Mouse (Mus musculus) 3134 (cell line): ENCODE data around the gene Tmem110.

Experiments used
- DNase-seq: peaks from one replicate; pipeline ENCODE4 v3.0.0-alpha.2; 2011; ENCODE audit warnings: low spot score; ENCODE audit not compliant: insufficient read length; ENCODE audit errors: extremely low read depth

The Tmem110 gene

DNA sequence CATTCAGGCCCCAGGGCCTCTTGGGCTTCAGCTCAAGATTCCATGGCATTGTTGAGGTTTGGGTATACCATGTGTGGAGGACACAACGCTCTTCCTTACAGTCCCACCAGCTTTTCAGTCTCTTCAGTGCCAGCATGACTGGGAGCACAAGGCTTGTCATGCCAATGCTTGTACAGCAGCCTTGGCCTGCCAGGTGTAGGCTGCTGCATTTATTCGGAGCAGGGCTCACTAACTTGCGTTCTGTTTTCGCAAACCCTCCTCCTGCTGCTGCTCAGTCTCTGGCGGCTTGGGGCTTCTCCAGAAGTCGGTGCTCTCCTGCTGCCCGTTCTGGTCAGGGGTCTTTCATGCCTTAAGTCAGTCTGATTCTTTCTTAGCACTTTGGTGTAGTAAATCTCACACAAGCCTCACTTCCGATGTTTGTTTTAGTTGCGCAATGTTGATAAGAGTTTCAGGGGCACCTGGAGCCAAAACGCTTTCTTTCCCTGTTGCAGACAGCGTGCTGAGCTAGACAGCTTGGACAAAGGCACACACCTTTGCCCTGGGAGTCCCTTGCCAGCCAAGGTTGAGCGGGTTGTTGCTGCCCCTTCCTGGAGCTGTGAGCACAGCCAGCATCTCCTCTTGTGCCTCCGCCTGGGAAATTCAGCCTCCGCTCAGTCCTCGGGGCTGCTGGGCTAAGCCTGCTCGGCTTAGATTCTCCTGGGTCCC lies 36.2 kb downstream of the Tmem110 start:
- DNase-seq, result no peak

DNA sequence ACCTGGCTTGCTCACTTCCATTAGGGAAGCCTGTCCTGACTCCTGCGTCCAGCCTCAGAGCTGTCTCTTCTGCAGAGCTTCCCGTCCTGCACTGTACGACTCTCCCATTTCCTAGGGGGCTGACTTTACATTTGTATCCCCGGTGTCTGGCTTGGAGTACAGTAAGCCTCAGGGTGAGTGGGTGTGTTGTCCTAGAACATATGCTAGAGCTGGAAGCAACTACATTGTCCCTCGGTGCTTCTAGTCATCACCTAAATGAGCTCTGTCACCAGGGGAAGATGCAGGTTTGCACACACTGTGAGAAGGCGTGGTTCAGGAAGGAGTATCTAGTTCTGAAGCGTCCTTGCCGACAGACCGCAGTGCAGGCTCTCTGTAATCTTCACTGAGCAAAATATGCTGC lies 37.0 kb downstream of the Tmem110 start:
- no peak for DNase-seq

DNA sequence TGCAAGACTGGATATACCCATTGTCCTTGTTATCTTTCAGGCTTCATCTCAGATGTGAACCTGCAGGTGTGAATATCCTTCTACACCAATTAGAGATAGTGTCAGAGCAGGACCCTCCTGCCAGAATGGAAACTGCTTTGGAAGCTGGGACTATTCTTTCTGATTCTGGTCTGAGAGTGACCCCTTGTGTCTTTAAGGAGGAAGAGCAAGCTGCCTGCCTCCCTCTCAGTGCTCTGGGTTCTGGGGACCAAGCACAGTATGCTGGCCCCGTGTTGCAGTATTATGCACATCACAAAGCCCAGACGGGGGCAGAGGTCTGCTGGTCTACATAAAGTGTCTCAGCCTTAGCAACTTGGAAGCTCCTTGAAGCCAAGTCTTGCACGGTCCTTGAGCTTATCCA lies 39.9 kb downstream of the Tmem110 start:
- DNase-seq, result no peak

DNA sequence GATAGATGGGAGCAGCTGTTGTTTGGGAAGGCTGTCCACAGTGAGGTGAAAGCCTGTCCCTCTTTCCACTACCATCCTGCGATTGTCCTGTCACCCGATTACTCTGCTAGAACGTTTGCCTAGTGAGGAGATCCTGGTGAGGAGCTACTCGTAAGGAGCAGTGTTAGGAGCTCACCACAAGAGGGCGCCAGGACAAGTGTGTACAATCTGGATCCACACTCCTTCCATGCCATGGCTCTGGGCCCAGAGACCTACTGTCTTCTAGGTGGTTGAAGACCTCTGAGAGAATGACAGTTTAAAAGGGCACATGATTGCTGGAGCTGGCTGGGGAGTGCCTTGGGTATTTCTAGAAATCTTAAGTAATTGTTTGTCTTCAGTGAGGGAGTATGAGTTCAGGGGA lies 41.7 kb downstream of the Tmem110 start:
- DNase-seq, result no peak

DNA sequence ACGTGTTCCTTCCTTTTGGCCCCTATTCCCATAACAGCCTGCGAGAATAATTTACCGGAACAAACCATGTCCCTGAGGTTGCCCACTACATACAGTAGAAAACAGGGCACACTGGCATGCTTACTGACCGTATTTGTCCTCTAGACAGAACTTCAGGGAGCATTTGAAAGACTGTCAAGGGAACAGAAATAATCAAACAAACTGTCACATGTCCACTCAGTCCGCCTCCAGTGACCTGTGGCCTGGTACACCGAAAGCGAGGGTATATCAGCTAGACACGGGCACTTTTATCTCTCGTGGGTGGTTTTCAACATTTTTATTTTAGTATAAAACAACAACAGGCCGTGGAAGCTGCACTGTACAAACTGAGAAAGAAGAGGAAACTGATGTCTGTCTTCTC lies 43.4 kb downstream of the Tmem110 start:
- DNase-seq, result no peak

DNA sequence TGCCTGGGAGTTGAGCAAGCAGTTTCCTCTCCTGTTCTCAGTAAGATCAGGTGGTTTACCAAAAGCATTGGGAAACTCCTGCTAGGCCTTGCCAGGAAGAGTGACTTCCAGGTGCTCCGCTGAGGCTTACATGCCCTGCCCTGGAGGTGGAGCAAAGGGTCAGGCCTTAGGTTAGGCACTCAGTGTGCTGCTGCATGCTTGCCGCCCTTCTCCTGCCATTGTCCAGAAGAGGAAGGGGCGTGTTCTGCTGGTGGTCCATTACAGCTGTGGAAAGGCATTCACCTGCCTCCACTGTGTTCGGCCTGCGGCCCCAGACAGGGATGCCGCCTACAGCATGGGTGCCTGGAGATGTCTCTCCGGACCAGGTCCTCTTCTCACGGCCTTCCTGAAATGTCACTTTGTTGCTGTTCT lies 44.0 kb downstream of the Tmem110 start:
- no peak for DNase-seq

DNA sequence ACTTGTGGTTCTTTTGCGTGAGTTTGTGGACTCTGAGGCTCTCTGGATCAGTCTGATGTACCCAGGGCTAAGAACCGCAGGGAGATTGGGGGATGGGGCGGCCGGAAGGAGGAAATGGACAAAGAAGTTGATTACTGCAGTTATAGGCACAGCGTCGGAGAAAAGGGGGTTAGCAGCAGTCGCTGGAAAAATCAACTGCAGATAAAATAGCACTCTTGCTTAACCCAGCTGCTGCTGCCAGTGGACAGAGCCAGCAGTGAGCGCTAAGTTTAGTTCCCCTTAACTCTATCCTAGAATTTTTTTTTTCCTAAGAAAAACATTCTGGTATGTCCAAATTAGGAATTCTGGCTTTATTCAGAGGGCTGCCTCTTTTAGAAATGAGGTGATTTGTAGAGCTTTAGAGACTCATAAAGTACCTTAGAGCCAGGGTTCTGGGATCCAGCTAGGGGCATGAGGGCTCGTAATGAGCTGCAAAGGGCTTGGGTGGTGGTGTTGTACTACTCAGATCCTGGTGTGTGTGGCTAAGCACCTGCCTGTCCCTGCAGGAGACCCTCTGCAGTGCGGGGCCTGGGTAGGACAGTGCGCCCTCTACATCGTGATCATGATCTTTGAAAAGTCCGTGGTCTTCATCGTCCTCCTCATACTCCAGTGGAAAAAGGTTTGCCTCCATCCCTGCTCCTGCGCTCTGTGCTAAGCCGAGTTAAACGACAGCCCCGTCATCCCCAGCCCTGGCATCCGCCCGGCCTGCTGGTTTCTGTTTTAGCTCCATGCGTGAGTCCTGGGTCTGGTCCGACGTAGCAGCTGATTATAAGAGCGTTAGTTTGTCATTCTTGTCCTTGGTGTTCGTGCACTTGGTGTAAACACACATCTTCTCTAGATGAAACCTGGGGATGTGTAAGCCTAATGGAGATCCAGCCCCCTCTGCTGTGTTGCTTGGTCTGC lies 45.1 kb downstream of the Tmem110 start:
- DNase-seq, result no peak

DNA sequence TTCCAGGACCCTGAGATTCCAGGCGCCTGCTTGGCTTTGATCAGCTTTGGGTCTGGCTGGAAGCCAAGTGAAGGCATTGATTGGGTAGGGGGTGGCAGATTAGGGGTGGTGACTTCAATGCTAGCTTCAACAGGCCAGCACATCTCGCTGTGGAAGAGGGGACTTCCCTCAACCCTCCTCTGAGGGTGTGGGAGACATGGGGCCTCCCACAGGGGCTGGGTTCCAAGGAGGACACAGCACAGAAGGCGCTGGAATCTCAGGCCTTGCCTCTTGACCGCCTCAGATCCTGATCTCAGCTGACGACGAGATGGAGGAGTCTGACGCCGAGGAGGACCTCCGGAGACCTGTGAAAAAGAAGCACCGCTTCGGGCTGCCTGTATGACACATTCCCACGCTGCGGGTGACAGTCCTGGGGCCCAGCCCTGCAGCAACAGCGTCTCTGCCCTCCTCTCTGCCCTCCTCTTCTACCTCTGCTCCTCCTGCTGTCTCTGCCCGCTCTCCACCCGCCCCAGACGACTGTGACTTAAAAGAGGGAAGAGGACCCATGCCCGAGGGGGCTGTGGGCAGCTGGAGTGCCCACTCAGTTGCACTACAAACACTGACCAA lies 48.8 kb downstream of the Tmem110 start:
- DNase-seq, result no peak

DNA sequence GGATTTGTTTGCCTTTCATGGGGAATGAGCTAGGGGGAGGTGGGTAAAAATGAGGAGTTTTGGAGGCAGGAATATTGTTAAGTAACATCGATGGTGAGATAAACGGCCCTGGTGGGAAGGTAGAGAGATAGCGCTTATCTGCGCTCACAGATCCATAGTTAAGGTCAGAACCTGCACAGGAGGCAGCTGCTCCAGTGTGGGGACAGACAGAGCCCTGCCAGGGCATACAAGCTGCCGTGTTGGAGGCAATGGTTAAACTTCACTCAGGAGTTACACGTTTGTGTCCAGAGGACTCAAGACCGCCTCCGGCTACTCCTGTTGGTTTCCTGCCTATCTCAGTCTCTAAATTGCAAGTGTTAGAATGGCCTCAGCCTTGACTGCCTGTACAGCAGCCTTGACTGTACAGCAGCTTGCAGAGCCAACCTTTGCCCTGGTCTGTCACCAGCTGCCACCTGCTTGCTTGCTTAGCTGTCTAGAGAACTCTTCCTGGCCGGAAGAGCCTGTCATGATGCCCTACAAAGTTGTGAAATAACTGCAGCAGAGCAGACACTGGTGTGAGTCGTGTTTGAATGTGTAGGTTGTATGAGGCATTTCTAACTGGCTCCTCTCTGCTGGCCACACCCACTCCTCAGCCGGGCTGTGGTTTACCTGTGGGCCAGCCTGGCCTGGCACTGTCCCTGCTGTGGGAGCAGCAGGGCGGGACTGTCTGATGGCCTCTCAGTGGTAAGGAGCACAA lies 49.9 kb downstream of the Tmem110 start:
- DNase-seq, result no peak

DNA sequence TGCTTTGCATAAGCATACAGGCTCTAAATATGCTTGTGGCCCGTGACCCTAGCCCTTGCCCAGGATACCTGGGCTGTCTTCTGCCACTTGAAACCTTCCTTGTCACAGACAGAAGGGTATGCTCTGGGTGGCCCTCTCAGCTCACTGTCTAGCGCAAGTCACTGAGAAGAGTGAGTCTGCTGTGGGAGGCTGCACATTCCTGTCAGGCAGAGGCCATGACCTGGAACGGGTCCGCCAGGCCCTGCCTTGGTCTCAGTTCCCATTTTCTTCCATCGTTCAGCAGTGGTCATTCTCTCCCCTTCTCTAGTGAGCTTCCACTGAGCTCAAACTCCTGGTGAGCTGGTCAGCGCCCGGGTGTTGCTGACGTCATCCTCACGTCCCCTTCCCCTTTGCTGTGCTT lies 50.6 kb downstream of the Tmem110 start:
- DNase-seq, result no peak

DNA sequence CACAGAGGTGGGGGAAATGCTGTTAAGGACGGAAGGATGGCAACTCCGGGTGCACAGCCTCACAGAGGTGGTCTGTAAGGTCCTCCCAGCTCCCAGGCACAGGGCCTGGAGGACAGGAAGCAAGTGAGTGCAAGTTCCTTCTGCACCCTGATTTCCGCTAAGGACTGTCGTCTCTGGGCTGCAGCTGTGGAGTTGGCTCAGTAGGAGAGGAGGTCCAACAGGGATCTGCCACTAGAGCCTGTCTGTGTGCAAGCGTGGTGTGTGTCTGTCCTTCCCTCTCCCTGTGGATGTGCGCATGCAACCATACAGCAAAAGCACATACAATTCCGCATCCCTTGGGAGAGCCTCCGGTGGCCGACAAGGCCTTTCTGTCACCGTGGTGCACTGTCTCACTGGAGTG lies 51.1 kb downstream of the Tmem110 start:
- no peak for DNase-seq

DNA sequence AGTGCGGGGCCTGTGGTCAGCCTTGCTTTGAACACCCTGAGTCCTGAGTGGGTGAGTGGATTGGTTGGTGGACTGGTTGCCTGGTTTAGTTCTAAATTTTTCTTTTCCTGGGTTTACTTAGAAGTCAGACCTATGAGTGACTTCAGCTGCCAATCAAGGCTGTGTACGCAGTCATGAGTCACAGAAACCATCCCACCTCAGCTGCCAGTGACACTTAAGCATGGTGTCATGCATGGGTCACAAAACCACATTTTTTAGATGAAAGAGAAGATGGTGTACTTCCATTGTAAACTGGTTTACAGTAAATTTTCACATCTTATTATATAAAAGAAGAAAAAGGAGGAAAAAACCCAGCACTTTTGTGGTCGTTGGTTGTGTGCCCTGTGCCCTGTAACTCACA lies 52.4 kb downstream of the Tmem110 start:
- DNase-seq, result peak; percentile 31

DNA sequence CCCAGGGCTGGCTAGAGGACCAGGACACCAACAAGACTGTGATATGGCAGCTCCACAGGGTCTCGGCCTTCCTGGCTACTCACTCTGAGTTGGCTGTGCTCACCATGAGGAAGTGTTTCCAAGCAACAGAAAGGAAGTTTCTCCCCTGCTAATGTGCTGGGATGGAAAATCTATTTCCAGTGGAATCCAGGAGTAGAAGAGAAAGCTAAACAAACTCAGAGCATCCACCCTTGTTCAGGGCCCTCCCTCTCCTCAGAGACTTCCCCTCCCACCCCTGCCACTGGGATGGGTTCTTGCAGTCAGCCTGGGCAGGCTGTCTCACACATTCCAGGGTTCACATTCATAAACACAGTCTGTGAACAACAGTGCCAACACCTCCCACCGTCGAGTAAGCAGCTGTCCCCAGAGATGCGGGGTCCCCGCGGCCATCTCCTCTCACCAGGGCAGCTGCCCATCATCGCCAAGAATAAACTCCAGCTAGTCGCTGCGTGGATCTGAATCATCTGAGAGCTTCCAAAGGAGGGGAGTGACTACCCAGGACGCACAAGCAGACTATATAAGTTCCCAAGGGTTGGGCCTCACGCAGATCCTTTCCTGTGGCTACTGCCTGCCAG lies 53.7 kb downstream of the Tmem110 start, which contains the start of gene Mustn1:
TSS of gene Mustn1 (plus strand) at position 243 of the 614 bp plus-strand sequence.
- DNase-seq, result peak; percentile 59

DNA sequence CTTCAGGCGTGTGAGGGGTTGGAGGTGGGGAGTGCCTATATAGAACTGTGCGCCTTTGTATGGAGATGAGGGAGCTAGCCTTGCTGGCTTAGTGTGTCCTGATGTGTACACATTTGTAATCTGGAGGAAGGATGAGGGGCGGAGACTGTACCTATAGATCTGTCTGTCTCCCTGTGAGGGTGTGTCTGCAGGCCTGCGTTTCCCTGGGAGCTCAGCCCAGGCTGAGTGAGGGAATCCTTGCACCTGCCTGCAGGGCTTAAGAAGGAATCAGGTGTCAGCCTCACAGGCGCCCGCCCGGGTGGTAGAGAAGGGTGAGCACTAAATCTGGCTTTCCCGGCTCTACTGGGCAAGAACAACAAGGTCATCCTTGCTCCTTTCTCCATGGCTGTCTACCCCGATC lies 54.4 kb downstream of the Tmem110 start:
- DNase-seq, result no peak

DNA sequence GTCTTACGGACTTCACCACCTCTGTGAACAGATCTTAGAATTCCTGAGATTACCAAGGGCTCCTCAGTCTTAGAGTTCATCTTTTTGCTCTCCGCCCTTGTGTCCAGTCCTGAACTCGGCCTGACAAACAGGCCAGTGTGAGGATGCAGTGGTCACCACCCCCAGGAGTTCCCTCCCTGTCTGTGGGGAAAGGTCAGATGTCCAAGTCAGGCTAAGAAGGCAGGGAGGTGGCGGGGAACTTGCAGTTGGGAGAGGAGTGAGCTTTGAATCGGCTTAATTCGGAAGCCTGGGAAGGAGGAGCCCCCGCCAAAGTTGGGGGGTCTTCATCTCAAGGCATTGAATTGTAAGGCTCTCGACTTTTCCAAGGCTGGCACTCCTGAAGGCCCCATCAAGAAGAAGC lies 54.9 kb downstream of the Tmem110 start:
- no peak for DNase-seq

DNA sequence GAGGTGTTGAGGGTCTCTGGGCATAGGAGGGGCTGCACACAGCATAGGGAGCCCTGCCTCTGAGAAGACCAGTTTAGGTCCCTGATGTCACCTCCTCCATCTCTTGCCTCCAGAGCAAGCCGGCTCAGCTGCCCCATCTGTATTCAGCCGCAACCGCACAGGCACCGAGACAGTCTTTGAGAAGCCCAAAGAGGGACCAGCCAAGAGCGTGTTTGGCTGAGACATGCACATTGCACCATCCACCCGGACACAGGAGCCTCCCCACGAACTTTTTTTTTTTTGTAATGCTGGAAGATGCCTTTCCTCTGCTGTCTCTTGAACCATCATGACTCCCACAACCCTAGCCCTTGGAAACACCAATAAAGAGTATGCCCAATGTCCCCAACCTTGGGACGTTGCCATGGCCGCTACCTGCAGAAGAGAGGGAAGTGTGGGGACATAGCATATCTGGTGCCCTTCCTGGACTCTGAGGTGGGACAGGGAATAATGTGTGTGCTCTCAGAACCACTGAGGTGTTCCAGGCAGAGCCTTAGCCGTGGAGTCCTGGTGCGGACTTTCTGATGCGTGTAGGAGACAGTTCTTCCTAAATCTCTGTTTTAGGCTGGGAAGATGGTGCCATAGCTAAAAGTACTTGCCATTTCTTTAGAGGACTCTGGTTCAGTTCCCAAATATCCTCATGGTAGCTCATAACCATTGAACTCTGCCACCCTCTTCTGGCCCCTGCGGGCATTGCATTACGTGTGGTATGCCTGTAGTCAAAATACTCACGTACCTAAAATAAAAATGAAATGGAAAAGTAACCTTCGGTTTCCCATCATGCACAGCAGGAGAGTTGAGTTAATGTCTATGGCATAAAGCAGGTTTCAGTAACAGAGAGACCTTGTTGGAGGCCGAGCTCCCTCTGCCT lies 55.7 kb downstream of the Tmem110 start:
- no peak for DNase-seq

DNA sequence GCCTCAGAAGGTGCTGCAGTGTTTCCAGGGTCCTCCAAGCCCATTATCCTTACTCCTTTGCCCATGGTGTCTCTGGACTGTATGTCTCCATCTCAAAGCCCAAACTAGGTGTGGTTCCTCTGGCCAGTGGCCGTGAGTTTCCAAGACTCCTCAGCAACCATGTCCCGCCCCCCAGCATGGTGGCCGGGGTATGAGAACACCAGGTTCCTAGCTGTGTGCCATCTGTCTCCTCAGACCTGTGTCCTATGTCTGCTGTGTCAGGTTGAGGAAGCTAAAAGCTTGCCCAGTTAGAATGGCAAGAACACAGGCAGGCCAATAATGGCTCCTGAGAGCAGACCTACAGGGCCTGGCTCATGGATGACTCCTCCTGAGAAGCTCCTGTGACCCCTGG lies 56.3 kb downstream of the Tmem110 start:
- no peak for DNase-seq

DNA sequence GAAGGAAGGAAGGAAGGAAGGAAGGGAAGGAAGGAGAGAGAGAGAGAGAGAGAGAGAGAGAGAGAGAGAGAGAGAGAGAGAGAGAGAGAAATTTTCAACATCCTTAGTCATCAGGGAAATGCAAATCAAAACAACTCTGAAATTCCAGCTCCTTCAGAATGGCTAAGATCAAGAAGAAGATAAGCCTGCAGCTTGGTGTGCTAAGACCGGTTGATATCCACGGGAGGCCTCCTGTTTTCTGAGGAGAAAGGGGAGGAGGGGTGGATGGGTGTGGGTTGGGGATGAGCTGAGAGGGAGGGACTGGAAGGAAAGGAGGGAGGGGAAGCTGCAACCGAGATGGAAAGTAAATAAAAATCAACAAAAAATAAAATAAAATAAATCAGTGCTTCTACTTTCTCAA lies 59.9 kb downstream of the Tmem110 start:
- no peak for DNase-seq

DNA sequence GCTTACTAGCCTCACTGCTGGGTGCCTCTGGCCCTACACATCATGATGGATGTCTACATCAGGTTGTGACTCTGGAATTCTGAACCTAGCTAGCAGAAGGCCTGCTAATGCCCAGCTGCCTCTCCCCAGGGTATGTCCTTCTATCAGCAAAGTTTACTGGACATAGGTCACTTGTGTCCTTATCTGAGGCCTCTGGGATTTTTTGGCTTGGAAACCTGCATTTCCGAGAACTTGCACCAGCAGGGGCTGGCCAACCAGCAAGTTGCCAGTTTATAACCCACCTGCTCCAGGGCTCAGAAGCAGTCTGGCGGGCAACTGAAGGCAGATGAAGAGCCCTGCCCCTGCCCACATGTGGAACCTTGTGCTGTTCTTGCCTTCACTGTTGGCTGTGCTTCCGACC lies 60.8 kb downstream of the Tmem110 start, which contains the start of gene Itih4:
TSS of gene Itih4 (plus strand) at position 273 of the 400 bp plus-strand sequence.
- DNase-seq, result no peak
